Mouse (Mus musculus) neural tube, embryonic 15.5 days (tissue): Measurements from ENCODE around the gene Rreb1. TPM values are rescaled to one million over a fixed set of nuclear protein-coding genes. Genes with fewer than 3 reads are reported as not detected.

Experiments
- ATAC-seq: fragments of 200-750 bp; cut with Nextera tagmentation; 2 replicates; pipeline ENCODE4 v1.8.0; 2017; ENCODE audit warnings: mild to moderate bottlenecking, moderate TSS enrichment, moderate library complexity; ENCODE audit not compliant: low FRiP score
- H3K27ac ChIP-seq: fragments of 300-500 bp; sonication (generic); replicated peaks from 2 replicates; pipeline ENCODE4 v1.5.1; 2015; ENCODE audit warnings: mild to moderate bottlenecking, inconsistent platforms
- H3K27me3 ChIP-seq: fragments of 300-500 bp; sonication (generic); replicated peaks from 2 replicates; pipeline ENCODE4 v1.6.1; 2015; ENCODE audit warnings: inconsistent platforms
- H3K36me3 ChIP-seq: fragments of 300-500 bp; sonication (generic); 2 replicates; pipeline ENCODE4 v1.6.1; 2015; ENCODE audit warnings: inconsistent platforms
- H3K4me1 ChIP-seq: fragments of 300-500 bp; sonication (generic); 2 replicates; pipeline ENCODE4 v1.6.1; 2015; ENCODE audit warnings: inconsistent platforms
- H3K4me2 ChIP-seq: fragments of 300-500 bp; sonication (generic); 2 replicates; pipeline ENCODE4 v1.6.1; 2015; ENCODE audit warnings: inconsistent platforms, mild to moderate bottlenecking, moderate library complexity
- H3K4me3 ChIP-seq: fragments of 300-500 bp; sonication (generic); replicated peaks from 2 replicates; pipeline ENCODE4 v1.5.1; 2015; ENCODE audit warnings: mild to moderate bottlenecking, inconsistent platforms
- H3K9ac ChIP-seq: fragments of 300-500 bp; sonication (generic); replicated peaks from 2 replicates; pipeline ENCODE4 v1.6.1; 2015; ENCODE audit warnings: mild to moderate bottlenecking, inconsistent platforms
- H3K9me3 ChIP-seq: fragments of 300-500 bp; sonication (generic); replicated peaks from 2 replicates; pipeline ENCODE4 v1.6.1; 2016; ENCODE audit warnings: inconsistent platforms
- WGBS: fragments of 180-500 bp; shearing (Covaris S2); methylation state at CpG from one replicate; pipeline ENCODE4 v1.1.7; 2015; ENCODE audit warnings: mixed read lengths; 5-methylcytosine and 5-hydroxymethylcytosine counted together
- polyA plus RNA-seq: library from polyadenylated mRNA; unstranded; fragments of >200 nt; fragmentation: Nextera tagmentation; extraction: Ambion mirVana; gene quantifications from 2 replicates; pipeline ENCODE4 v1.2.1, GENCODE M21; 2015

Rreb1 gene
- polyA plus RNA-seq, 1 experiment from 2014 or later: 3.0 TPM

- ATAC-seq: no peak
- Histone ChIP-seq H3K9ac (no peak overlapping the region), H3K27ac (no peak overlapping the region), H3K4me2 (no peak overlapping the region), H3K4me1 (peaks cover 6% of the 10 kb centered on the region), H3K4me3 (no peak overlapping the region), H3K27me3 (no peaks in the 10 kb centered on the region), H3K36me3 (no peaks in the 10 kb centered on the region), H3K9me3 (no peaks in the 10 kb centered on the region)
- WGBS: 80% methylated on average over 9 of the region's 9 CpGs
Observed at GRCm38 (mm10) chr13:37846962-37847570, 68.9 kb downstream of the Rreb1 start.

GRCm38 (mm10) chr13:37847601-37848358, 69.6 kb downstream of the Rreb1 start:
- no peaks in the 10 kb centered on the region for H3K36me3 ChIP-seq
- 62% methylated on average over 17 of the region's 17 CpGs for WGBS

GRCm38 (mm10) chr13:37848438-37848837, 70.2 kb downstream of the Rreb1 start:
- 77% methylated on average over 5 of the region's 5 CpGs for WGBS
- no peak for ATAC-seq
- Histone ChIP-seq H3K36me3 (no peaks in the 10 kb centered on the region), H3K4me2 (no peak overlapping the region), H3K9ac (no peak overlapping the region), H3K9me3 (no peaks in the 10 kb centered on the region), H3K27ac (no peak overlapping the region), H3K4me3 (no peak overlapping the region), H3K4me1 (peaks cover 6% of the 10 kb centered on the region), H3K27me3 (no peaks in the 10 kb centered on the region)

More at GRCm38 (mm10) chr13:37847601-37848358, 69.6 kb downstream of the Rreb1 start:
- Histone ChIP-seq H3K27ac (no peak overlapping the region), H3K4me3 (no peak overlapping the region), H3K9me3 (no peaks in the 10 kb centered on the region), H3K4me2 (no peak overlapping the region), H3K9ac (no peak overlapping the region), H3K4me1 (peaks cover 6% of the 10 kb centered on the region), H3K27me3 (no peaks in the 10 kb centered on the region)
- ATAC-seq: no peak

- Histone ChIP-seq H3K4me1 (peaks cover 15% of the 10 kb centered on the region), H3K9ac (no peak overlapping the region), H3K4me3 (no peak overlapping the region), H3K27me3 (no peaks in the 10 kb centered on the region), H3K36me3 (no peaks in the 10 kb centered on the region), H3K9me3 (no peaks in the 10 kb centered on the region), H3K4me2 (no peak overlapping the region), H3K27ac (no peak overlapping the region)
- 76% methylated on average over 5 of the region's 5 CpGs for WGBS
- ATAC-seq: no peak
Observed at GRCm38 (mm10) chr13:37851617-37852016, 73.4 kb downstream of the Rreb1 start.

- Histone ChIP-seq H3K4me3 (no peak overlapping the region), H3K9me3 (no peaks in the 10 kb centered on the region), H3K27me3 (no peaks in the 10 kb centered on the region), H3K9ac (no peak overlapping the region), H3K36me3 (no peaks in the 10 kb centered on the region), H3K27ac (no peak overlapping the region), H3K4me1 (peaks cover 17% of the 10 kb centered on the region), H3K4me2 (no peak overlapping the region)
- WGBS: 88% methylated on average over 3 of the region's 3 CpGs
- ATAC-seq: no peak
Observed at GRCm38 (mm10) chr13:37852850-37853249, 74.7 kb downstream of the Rreb1 start.

- Histone ChIP-seq H3K4me2 (no peak overlapping the region), H3K4me3 (no peak overlapping the region), H3K27me3 (no peaks in the 10 kb centered on the region), H3K9ac (no peak overlapping the region), H3K9me3 (no peaks in the 10 kb centered on the region), H3K27ac (no peak overlapping the region), H3K4me1 (peaks cover 22% of the 10 kb centered on the region), H3K36me3 (no peaks in the 10 kb centered on the region)
- WGBS: 63% methylated on average over 4 of the region's 4 CpGs
- no peak for ATAC-seq
Observed at GRCm38 (mm10) chr13:37853441-37853840, 75.2 kb downstream of the Rreb1 start.

- H3K9ac ChIP-seq: peak overlapping the region; percentile 23; the same call in 1 of the 2 replicates
Observed at GRCm38 (mm10) chr13:37854031-37854431, 75.8 kb downstream of the Rreb1 start.

GRCm38 (mm10) chr13:37854455-37855220, 76.4 kb downstream of the Rreb1 start:
- Histone ChIP-seq H3K9ac (0 out of 2 replicates have a peak overlapping the region, but pooled peaks have one; percentile 23), H3K9me3 (no peaks in the 10 kb centered on the region), H3K4me3 (peak overlapping the region; percentile 24)

More at GRCm38 (mm10) chr13:37854031-37854431, 75.8 kb downstream of the Rreb1 start:
- H3K27ac ChIP-seq: peak overlapping the region; percentile 23; the same call in 1 of the 2 replicates
- no peaks in the 10 kb centered on the region for H3K27me3 ChIP-seq
- no peaks in the 10 kb centered on the region for H3K9me3 ChIP-seq
- no peak for ATAC-seq
- H3K4me3 ChIP-seq: peak overlapping the region; percentile 24
- H3K36me3 ChIP-seq: no peaks in the 10 kb centered on the region
- H3K4me1 ChIP-seq: peaks cover 26% of the 10 kb centered on the region
- WGBS: 4% methylated on average over 14 of the region's 14 CpGs
- H3K4me2 ChIP-seq: peak overlapping the region; percentile 57

GRCm38 (mm10) chr13:37855221-37855757, 77.1 kb downstream of the Rreb1 start:
- no peak overlapping the region for H3K4me2 ChIP-seq
- peaks cover 29% of the 10 kb centered on the region for H3K4me1 ChIP-seq
- H3K9ac ChIP-seq: no peak overlapping the region
- WGBS: 65% methylated on average over 3 of the region's 3 CpGs
- no peak for ATAC-seq
- H3K36me3 ChIP-seq: no peaks in the 10 kb centered on the region
- H3K27ac ChIP-seq: no peak overlapping the region
- no peaks in the 10 kb centered on the region for H3K9me3 ChIP-seq
- no peak overlapping the region for H3K4me3 ChIP-seq
- no peaks in the 10 kb centered on the region for H3K27me3 ChIP-seq

More at GRCm38 (mm10) chr13:37854455-37855220, 76.4 kb downstream of the Rreb1 start:
- no peaks in the 10 kb centered on the region for H3K27me3 ChIP-seq
- no peaks in the 10 kb centered on the region for H3K36me3 ChIP-seq
- 17% methylated on average over 14 of the region's 14 CpGs for WGBS
- H3K4me2 ChIP-seq: peak overlapping the region; percentile 57
- H3K4me1 ChIP-seq: peaks cover 29% of the 10 kb centered on the region
- ATAC-seq: no peak
- no peak overlapping the region for H3K27ac ChIP-seq

GRCm38 (mm10) chr13:37855765-37856164, 77.6 kb downstream of the Rreb1 start:
- peaks cover 29% of the 10 kb centered on the region for H3K4me1 ChIP-seq
- no peak overlapping the region for H3K4me2 ChIP-seq
- H3K9ac ChIP-seq: no peak overlapping the region
- no peak overlapping the region for H3K27ac ChIP-seq
- no peaks in the 10 kb centered on the region for H3K27me3 ChIP-seq
- H3K4me3 ChIP-seq: no peak overlapping the region
- H3K9me3 ChIP-seq: no peaks in the 10 kb centered on the region
- no peak for ATAC-seq
- H3K36me3 ChIP-seq: no peaks in the 10 kb centered on the region

- WGBS: 62% methylated on average over 2 of the region's 2 CpGs
- H3K4me2 ChIP-seq: peak overlapping the region; percentile 86
Observed at GRCm38 (mm10) chr13:37856537-37856936, 78.3 kb downstream of the Rreb1 start.

More at GRCm38 (mm10) chr13:37856537-37856936, 78.3 kb downstream of the Rreb1 start:
- Histone ChIP-seq H3K36me3 (no peaks in the 10 kb centered on the region), H3K4me1 (peaks cover 29% of the 10 kb centered on the region), H3K9ac (no peak overlapping the region), H3K9me3 (no peaks in the 10 kb centered on the region), H3K27me3 (no peaks in the 10 kb centered on the region), H3K4me3 (no peak overlapping the region), H3K27ac (no peak overlapping the region)
- no peak for ATAC-seq
